19 mouse cellular contexts compared by ENCODE assay signal in the genomic region with DNA sequence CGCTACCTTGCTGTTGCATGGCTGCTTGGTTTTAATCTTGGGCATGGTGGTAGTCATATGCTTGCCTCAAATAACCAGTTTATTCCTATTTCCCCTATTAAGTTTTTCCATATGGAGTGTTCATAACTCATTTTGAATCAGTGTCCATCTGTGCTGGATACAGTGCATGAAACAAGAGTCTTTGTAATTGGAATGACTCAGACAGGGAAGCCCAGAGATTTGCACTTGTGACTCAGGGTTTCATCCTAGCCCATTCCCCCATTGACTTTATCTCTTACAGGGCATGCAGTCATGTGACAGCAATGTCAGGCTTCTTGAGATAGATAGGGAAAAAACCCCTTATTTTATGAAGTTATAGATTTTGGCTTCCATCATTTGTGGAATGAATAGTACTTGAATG.
"Had no signal": no experiment of that assay in that cellular context is flagged by ENCODE, and none has a peak within 500 bp of the region (broad histone marks: within the 10 kb centered on the region; RNA-seq: fewer than 3 reads in every experiment).

No protein-coding gene starts in this region.

- H3K4me2 ChIP-seq: lung, embryonic 15.5 days; midbrain, embryonic 11.5 days; midbrain, embryonic 13.5 days; midbrain, embryonic 15.5 days; neural tube, embryonic 13.5 days; neural tube, embryonic 15.5 days; stomach, embryonic 15.5 days had no signal

- ATAC-seq: liver, postnatal 0 days; lung, postnatal 0 days; midbrain, embryonic 13.5 days; midbrain, embryonic 15.5 days had no signal

- DNase-seq: liver, postnatal 0 days; lung, adult 2 months; lung, postnatal 14 days; lung, postnatal 36 days; right cerebral cortex, postnatal 14 days; thymus, adult 2 months; thymus, postnatal 25 days; thymus, postnatal 4 days had no signal

- H3K27me3 ChIP-seq: lung, embryonic 15.5 days; megakaryocyte, embryonic 14.5 days; midbrain, embryonic 13.5 days; midbrain, embryonic 15.5 days; neural tube, embryonic 13.5 days; neural tube, embryonic 15.5 days; stomach, embryonic 15.5 days had no signal

- H3K36me3 ChIP-seq: lung, embryonic 15.5 days; midbrain, embryonic 13.5 days; midbrain, embryonic 15.5 days; neural tube, embryonic 13.5 days; neural tube, embryonic 15.5 days; stomach, embryonic 15.5 days had no signal

- H3K4me3 ChIP-seq: lung, embryonic 15.5 days; megakaryocyte, embryonic 14.5 days; midbrain, embryonic 13.5 days; midbrain, embryonic 15.5 days; neural tube, embryonic 13.5 days; neural tube, embryonic 15.5 days; stomach, embryonic 15.5 days had no signal

- H3K27ac ChIP-seq: lung, embryonic 15.5 days; macrophage; midbrain, embryonic 13.5 days; midbrain, embryonic 15.5 days; neural tube, embryonic 13.5 days; neural tube, embryonic 15.5 days; stomach, embryonic 15.5 days; stomach, postnatal 0 days had no signal
